Mouse (Mus musculus) cerebellum, adult 11-12 months (tissue): ENCODE data around the gene Rab17.

ENCODE experiments used
- DNase-seq: peaks from one replicate; pipeline ENCODE4 v3.0.0; 2022

Gene Rab17

DNA sequence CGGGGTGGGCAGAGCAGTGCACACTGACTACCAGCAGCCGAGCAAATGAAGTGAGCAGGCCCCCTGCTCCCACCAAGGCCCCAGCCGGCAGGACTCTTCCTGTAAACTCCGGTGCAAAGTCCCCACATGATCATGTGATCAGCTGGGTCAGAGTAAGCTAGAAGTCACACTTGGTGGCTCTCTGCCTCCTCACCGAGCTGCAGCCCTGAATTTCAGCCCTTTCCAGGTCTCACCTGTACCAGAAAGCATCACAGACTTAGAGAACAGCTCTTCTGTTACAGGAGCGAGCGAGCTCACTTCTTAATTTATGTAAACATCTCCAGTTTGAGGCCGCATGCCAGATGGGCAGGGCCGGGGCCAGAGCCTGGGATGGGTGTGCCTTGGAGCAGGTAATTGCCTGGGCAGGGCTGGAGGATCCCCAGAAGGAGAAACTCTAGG is at the start of gene Rab17:
TSS of gene Rab17 (minus strand) at position 315 of the 438 bp plus-strand sequence.
- no peak for DNase-seq

DNA sequence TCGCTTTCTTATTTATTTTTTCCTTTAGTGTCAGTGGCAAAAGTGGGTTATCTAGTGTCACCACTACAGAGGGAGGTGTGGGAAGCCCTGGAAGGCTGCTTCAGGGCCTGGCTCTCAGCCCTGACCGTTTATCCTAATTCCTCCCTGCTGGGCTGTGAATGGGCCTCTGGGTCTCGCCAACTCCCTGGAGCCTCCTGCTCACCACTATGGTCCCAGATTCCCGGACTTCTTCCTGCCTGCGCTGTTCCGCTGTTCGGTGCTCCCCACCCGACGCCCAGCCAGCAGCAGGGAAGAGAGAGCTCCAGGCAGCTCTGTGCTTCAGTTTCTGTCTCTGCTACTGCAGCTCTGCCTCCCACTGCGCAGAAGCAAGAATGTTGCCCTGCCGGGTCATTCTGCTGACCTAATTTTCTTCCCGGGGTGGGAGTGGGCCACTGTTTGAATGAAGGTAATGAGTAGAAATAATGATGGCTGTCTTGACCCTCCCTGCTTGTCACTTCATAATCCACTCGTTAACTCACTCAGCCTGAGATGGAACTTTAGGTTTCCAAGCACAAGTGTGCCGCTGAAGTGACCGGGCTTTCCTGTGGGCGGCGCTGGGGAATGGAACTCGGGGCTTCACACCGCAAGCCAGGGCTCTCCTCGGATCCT is 47.8 kb upstream of the Rab17 start:
- no peak for DNase-seq

DNA sequence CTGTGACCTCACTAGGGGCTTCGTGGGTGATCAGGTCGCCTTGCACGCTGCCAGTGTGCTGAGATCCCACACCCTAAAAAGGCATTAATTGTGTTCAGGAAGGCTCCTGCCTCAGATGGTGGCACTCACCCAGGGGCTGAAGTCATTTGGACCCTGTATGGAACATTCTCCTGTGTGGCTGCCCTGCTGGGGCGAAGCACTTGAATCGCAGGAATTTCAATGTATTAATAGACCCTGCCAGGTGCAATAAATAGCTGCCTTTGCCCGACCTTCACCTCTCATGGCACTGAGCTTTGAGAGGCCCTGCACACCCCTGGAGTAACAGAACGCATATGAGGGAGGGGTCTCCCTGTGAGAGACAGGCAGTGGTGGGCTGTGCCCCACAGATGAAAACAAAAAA is 46.1 kb upstream of the Rab17 start:
- DNase-seq: no peak

DNA sequence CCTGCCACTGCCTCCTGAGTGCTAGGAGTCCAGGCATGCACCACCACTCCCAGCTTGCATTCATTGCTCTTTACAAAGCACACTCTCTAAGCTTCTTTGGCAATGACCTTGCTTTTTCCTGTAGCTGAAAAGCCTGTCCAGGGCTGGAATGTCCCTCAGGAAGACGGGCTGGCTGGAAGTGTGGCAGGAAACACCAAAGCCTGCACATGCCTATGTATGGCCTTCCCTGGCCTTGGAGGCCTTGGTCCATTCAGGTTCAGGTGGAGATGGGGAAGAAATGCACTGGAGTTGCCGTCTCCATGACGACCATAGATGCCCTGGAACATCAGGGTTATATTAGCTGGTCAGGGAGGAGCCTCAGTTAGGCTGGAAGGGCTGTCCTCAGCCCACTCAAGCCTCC is 44.3 kb upstream of the Rab17 start:
- no peak for DNase-seq

DNA sequence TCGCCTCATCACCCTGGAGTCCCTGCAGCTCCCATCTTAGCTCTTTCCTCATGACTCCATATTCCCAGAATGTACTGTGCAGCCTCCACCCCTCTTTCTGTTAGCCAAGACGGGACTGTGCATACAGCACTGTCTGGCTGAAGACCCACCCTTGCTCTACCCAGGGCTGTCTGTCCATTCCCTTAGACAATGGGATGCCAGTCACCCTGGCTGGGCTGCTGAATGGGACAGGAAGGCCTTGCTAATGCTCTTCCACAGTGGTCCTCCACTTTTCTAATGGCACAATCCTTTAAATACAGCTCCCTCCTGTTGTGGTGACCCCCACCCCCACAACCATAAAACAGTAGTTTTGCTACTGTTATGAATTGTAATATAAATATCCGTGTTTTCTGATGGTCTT is 41.9 kb upstream of the Rab17 start:
- DNase-seq: no peak

DNA sequence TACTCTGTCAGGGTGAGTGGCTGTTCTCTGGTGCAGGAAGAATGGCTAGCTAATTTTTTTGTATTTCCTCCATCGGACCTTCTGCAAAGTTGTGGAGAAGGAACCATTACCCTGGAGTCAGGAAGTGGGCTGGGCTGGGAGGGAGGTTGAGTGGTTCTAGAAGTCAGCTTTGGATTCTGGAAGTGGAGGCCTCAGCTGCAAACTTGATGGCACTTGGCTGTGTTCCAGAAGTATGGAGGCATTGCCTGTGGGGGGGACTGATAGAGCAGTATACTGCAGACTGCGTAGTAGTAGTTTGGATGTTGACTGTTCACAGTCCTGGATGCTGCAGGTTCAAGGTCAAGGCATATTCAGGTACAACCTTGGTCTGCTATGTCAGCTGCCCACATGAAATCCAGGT is 41.3 kb upstream of the Rab17 start:
- no peak for DNase-seq

DNA sequence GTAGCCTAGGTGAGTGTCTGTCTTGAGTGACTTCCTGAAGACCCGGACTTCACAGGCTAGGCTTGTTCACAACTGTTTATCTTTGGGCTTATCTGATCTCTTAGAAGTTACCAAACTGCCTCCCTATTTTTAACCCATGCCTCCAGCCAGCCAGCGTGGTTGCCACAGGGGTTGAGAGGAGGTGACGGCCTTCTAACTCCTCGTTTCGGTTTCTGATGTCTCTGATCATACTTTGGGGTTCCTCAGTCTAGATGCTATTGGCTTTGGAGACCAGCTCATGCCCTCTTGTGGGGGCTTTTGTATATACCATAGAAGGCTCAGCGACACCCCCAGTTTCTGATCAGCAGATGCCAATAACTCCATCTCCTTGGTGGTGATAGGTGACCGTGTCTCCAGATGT is 40.8 kb upstream of the Rab17 start:
- no peak for DNase-seq

DNA sequence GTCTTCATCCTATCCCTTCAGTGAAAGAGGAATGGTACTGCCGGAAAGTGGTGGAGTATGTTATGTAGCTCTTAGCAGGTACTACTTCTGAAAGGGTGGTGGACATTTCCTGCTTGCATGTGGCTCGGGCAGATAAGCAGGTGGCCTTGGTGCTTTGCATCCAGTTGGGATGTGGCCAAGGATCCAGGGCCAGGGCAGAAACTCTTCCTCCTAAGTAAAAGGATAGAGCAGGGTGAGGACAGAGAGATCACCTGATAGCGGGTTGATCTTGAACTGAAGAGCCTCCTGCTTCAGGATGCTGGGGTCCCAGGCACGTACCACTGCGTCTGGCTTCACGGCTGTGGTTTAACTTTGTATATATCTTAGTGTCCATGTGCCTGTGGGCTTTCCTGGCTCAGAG is 39.8 kb upstream of the Rab17 start:
- DNase-seq: no peak

DNA sequence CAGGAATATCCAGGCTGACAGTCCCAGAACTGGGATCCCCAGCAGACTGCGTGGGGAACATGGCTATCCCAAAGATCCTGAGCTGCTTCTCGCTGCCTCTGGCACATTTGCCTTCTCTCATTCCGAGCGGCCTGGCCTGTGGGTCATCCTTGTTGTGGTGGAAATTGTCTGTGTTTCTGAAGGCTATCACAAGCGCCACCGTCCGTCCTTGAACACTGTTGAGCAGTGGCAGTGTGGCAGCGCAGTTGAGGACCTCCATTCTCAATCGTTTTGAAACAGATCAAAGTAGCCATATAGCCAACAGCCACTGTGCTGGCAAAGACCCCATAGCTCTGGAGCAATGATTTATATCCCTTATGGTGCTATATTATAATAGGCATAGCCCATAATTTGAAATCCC is 39.3 kb upstream of the Rab17 start:
- DNase-seq: no peak

DNA sequence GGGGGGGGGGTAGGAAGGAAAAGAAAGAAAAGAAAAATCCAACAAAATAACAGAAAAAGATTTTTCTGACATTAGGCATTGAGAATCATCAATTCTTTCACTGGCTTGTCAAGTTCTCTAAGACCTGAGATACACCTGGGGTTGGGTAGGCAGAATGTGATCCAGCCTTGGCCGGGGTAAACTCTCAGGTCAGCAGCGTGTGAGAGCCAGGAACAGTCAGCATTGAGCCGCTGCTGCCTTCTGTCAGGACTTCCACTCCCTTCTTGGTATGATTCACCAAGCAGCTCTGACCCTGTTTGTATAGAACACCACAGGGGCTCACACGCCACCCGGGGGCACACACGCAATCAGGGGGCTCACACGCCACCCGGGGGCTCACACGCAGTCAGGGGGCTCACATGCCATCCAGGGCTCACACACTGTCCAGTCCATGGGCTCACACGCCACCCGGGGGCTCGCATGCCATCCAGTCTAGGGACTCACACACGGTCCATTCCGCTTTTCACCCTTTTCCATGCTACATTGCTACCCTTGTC is 38.8 kb upstream of the Rab17 start:
- no peak for DNase-seq

DNA sequence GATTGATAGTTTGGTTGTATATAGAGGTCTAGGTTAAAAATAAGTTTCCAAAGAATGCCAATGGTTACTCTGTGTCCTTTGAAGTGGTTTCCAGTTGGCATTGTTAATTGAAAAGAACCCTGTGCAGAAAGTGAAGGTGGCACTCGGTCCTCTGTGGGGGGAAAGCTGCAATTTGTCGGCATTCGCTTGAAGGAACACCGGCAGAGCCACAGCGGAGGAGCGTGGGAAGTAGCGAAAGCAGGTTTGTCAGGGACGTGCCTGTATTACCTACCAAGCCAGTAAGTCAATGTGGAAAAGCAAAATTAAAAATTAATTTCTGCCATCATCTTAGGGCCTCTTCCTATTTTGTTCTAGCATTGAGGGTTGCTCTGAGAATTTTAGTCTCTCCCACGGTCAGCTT is 37.2 kb upstream of the Rab17 start:
- no peak for DNase-seq

DNA sequence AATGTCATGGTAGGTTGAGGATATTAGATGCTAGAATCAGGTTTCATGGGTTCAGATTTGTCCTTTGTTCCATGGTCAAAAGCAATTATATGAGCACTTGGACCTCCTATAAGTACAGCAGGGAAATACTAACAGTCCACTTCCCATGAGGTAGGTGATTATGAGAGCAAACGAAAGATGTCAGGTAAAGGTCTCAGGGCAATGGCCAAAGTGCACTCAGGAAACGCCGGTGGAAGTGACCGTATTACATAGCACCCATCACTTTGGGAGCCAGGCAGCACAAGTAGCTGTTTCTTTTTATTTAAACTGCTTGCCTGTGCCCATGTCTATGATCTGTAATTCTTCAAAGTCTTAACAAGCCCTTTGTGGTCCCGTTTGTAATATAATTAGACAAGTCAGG is 36.6 kb upstream of the Rab17 start:
- DNase-seq: no peak

DNA sequence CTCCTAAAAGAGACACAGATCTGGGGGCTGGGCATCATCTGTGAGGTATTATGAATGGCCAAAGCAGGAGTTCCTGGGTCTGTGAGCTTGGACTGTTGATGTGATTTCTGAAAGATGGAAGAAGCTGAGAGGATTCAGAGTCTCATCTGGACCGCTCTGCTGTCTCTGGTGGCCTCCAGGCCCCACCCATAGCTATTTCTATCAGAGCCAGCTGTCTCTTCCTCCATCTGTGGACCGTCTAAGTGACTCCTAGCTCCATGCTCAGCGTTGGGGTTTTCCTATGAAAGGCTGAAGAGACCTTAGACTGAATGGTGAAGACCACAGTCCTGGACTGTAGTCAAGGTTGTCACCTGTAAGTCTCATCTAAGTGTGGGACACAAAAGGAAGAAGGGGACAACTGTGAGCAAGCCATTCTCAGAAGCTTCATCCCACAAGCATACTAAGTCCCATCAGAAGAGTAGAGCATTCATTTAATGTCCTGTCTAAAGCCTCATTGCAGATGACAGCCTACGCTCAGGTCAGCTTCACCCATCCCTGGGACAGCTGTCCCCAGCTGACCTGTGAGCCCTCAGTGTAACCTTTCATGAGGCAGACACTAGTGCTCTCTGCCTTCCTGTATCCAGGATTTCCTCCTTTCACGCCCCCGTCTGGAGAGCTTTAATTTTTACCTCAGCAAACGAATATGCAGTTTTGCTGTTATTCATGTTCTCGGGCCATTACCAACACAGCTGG is 34.2 kb upstream of the Rab17 start:
- DNase-seq: no peak

DNA sequence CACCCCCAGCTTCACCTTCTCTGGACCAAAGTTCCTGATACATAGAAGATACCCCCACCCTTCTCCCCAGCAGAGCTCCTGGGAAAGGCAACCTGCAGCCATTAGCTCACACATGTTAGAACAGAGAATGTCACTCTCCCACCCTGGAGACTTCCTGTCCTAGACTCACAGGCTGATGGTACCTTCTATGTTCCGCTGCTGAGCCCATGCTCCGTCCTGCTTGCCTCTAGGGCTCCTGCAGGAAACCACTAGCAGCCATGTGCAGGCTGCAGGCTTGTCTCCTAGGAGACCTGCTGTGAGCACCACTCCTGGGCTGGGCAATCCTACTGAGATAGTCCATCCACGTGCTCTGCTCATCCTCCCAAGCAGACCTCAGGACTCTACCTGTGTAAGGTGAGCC is 33.2 kb upstream of the Rab17 start:
- no peak for DNase-seq

DNA sequence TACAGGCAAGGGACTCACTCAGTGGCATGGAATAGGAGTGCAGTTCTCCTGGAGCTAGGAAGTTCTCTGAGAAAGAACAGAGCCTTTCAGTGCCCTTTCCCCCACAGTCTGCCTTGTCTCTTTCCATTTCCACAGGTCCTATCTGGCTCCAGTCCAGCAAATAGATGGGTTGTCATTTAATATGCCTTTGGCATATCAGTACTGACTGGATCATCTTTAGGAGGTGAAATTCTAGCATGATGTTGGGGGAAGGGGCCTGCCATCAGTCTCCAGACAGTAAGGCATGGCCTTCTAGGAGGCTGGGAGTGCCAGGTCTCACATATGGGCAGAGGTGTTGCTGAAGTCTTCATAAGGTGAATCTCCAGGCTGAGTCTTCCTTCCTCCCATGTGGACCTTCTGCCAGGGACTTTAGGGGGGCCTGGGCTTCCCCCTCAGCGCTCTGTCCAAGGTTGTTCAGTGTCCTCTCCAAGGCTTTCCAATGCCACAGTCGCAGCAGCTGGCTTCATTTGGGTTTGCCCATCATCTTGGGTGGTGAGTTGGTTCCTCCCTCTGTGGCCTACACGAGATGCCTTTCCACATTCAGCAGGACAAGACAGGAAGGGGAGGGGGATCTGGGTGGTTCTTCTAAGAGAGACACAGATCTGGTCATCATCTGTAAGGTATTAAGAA is 32.5 kb upstream of the Rab17 start:
- no peak for DNase-seq

DNA sequence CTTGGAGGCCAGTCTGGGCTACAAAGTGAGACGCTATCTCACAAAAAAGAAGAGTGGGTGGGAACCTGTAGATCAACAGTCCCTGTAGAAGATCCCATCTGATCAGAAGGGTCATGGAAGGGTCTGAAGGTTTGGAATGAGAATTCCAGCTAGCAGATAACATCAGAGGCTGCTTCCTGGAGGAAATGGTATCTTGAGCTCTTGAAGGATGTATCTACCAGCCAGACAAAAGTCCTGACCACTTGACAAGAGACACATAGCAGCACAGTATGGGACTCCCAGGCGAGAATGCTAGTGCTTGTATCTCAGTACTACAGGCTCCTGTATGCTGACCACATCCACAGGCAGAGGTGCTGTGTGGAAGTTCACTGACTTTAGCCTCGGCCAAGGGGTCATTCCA is 31.6 kb upstream of the Rab17 start:
- DNase-seq: no peak

DNA sequence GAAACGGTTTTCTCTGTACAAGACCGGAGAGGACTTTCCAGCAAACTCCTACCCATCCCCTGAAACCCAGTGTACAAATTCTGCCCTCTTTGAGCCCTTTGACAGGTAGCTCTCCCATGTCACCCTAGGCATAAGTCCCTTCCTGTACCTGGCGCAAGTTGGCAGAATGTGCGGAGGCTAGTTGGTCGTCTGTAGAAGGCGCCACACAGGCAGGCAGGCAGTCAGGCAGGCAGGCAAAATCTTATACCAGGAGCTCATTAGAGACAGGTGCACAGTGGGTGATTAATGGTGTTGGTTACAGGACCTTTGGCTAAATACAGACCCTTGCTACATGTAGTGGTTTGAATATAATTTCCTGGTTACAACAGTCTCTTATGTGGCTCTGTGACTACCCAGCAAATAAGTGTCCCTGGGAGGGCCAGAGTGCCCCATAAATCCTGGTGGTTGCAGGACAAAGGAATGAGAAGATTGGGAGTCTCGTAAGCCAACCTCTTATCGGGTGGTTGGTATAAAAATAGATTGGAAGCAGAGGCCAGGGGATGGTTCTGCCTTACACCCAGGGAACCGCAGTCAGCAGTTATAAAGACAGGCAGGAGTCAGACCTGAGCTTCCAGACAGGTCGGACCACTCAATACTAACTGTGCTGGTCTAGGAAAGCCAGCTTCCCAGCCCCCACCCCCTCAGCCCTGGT is 30.6 kb upstream of the Rab17 start:
- DNase-seq: no peak

DNA sequence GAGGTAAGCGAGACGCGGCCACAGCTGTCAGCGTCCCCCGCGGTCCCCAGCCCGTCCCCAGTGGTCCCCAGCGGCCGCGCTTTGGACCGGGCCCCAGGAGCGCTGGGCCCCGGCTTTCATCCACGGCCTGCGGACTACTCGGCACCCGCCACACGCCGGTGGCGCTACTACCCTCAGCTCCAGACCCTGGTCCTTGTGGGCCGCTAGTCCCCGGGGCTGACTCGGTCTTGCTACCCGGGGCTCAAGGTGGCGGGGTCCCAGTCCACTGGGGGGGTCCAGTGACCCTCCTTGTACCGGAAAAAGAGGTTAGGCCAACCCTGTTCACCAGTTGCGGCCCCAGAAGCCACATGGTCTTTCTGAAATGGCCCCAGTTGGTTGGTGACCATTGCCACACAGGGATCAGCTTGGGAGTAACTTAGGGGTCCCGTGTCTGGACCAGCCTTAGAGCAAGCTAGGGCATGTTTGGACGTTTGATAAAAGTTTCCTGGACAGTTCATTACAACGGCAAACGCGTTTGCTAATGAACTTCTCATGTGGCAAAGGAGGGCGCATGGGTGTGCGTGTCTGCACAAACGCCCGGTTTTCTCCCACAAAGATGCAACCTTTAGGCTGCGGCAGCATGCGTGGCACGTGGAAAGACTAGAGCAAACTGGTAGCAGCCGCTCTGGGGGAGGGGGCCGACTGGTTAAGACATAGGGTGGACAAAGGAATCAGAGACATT is 29.6 kb upstream of the Rab17 start:
- no peak for DNase-seq

DNA sequence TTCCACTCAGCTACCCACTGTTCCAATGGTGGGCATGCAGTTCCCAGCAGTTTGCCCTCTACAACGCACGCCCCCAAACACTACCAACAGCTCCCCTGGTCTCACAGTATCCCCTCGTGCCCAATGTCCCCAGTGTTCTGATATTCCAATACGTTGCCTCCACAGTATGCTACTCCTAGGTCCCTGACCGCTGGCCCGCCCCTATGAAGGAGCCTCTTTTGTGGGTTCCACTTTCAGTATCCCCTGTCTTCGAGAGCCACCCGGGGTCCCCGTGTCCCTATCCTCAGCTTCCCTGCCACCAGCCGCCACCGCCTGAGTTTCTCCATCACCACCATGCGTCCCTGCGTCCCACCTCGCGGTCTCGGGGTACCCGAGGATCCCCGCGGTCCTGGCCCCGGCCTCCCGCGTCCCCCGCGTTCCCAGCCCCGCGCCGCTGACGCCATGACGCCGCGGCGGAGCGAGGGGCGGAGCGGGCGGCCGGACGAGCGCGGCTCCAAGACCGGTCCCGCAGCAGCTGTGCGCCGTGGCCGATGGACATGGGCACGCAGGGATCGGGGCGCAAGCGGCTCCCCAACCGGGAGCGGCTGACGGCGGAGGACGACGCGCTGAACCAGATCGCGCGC is 28.9 kb upstream of the Rab17 start, which contains the start of gene Lrrfip1:
TSS of gene Lrrfip1 (plus strand) at position 470 of the 623 bp plus-strand sequence.
- peak; percentile 24 for DNase-seq

DNA sequence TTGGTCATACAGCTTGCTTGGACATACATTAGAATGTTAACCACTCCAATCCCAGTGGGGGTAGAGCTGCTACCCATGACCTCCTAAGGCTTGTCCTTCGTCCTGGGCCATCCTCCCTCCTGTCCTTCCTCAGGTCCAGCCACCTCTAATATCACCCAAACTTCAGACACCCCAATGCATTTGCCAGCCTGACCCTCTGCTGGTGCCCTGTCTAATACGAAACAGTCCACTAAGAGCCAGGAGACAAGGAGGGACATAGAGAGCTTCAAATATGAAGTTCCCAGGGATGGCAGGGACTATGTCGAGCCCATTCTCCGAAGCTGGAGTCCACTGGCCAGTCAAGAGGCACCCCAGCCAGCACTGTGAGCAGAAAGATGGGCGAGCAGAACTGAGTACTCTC is 28.2 kb upstream of the Rab17 start:
- DNase-seq: no peak

DNA sequence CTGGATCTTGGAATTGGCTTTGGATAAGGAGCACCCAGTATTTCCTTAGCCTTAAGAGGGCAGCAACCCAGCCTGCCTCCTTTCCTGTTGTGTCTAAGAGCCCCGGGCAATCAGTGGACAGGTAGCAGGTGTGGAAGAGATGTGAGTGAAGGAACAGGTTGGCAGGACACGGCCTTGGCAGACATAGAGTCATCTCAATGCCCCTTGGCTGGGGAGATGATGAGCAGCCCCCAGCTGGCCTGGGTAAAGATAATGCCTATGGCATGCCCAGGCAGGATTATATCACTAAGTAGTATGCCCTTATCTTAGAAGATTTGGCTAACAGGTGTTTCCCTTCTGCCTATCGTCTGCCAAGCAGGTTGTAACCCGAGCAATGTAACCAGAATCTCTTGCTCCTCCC is 27.7 kb upstream of the Rab17 start:
- no peak for DNase-seq

DNA sequence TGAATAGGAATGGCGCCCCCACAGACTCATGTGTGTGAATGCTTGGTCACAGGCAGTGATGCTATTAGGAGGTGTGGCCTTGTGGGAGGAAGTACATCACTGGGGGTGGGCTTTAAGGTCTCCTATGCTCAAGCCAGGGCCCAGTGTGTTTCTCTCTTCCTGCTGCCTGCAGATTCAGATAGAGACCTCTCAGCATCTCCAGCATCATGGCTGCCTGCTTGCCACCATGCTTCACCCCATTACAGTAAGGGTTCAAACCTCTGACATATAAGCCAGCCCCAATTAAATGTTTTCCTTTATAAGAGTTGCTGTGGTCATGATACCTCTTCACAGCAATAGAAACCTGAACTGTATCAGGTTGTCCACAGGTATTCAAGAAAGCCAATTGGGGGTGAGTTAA is 26.5 kb upstream of the Rab17 start:
- no peak for DNase-seq
